Mouse (Mus musculus) C2C12 (cell line): Measurements from ENCODE around the gene Pfas. TPM values are rescaled to one million over a fixed set of nuclear protein-coding genes. Genes with fewer than 3 reads are reported as not detected.
"Not testable (repeated sequence)": the region's sequence is repeated elsewhere in the genome, so short reads cannot be mapped to it uniquely, and the experiment has no call there.

Experiments
- H3K27me3 ChIP-seq: one replicate; pipeline ENCODE4 v1.6.1; 2011; ENCODE audit not compliant: control insufficient read depth, insufficient read depth, insufficient read length
- H3K36me3 ChIP-seq: one replicate; pipeline ENCODE4 v1.6.1; 2011; ENCODE audit not compliant: control insufficient read depth, insufficient read depth
- H3K4me3 ChIP-seq: one replicate; pipeline ENCODE4 v1.5.1; 2011; ENCODE audit warnings: mild to moderate bottlenecking, control low read depth; ENCODE audit not compliant: poor library complexity, insufficient read depth, severe bottlenecking
- H3K79me2 ChIP-seq: one replicate; pipeline ENCODE4 v1.6.1; 2011; ENCODE audit not compliant: control insufficient read depth, insufficient read depth
- H3K79me3 ChIP-seq: one replicate; pipeline ENCODE4 v1.6.1; 2011; ENCODE audit warnings: low read depth, control low read depth
- H3ac ChIP-seq: one replicate; pipeline ENCODE3; 2011; ENCODE audit warnings: low read depth; ENCODE audit not compliant: control insufficient read depth, insufficient read length
- CEBPB ChIP-seq: IDR thresholded peaks from one replicate; pipeline ENCODE4 v1.6.1; 2011; ENCODE audit warnings: low read depth, mild to moderate bottlenecking, control low read depth, moderate library complexity
- CTCF ChIP-seq: IDR thresholded peaks from one replicate; pipeline ENCODE4 v1.5.1; 2011; ENCODE audit not compliant: control insufficient read depth, insufficient read depth, insufficient read length
- FOSL1 ChIP-seq: IDR thresholded peaks from one replicate; pipeline ENCODE4 v1.8.0; 2011; ENCODE audit warnings: mild to moderate bottlenecking, low read length; ENCODE audit not compliant: poor library complexity, insufficient read depth, severe bottlenecking
- MAX ChIP-seq: IDR thresholded peaks from one replicate; pipeline ENCODE4 v1.6.1; 2011; ENCODE audit warnings: mild to moderate bottlenecking, control low read depth
- MYOD1 ChIP-seq: IDR thresholded peaks from one replicate; pipeline ENCODE4 v1.6.1; 2011; ENCODE audit warnings: low read depth; ENCODE audit not compliant: control insufficient read depth, insufficient read length
- MYOG ChIP-seq: IDR thresholded peaks from one replicate; pipeline ENCODE4 v1.6.1; 2011; ENCODE audit not compliant: control insufficient read depth, insufficient read length; ENCODE audit errors: extremely low read depth
- USF1 ChIP-seq: IDR thresholded peaks from one replicate; pipeline ENCODE4 v1.6.1; 2011; ENCODE audit warnings: low read depth, mild to moderate bottlenecking, control low read depth, moderate library complexity
- polyA plus RNA-seq: library from polyadenylated mRNA; unstranded; fragments of >200 nt; fragmentation: generic; extraction: Trizol; gene quantifications from one replicate; pipeline ENCODE4 v1.2.1, GENCODE M21; 2012; ENCODE audit warnings: missing spikeins

Pfas gene
- polyA plus RNA-seq, 1 experiment: 22.2 TPM

GRCm38 (mm10) chr11:69010400-69011323, 2.4 kb upstream of the Pfas start:
- peaks cover 28% of the 10 kb centered on the region for H3K79me2 ChIP-seq
- no peak overlapping the region for H3K4me3 ChIP-seq
- peaks cover 8% of the 10 kb centered on the region for H3K36me3 ChIP-seq
- no peaks in the 10 kb centered on the region for H3K27me3 ChIP-seq
- H3K79me3 ChIP-seq: peaks cover 25% of the 10 kb centered on the region
- TF ChIP-seq MYOG (no peak), MAX (no peak), FOSL1 (no peak), CEBPB (no peak), MYOD1 (no peak), USF1 (no peak), CTCF (no peak)
- no peak overlapping the region for H3ac ChIP-seq

GRCm38 (mm10) chr11:69009508-69009907, 1.2 kb upstream of the Pfas start:
- no peak for TF ChIP-seq CTCF
- Histone ChIP-seq H3K79me3 (peaks cover 37% of the 10 kb centered on the region), H3ac (no peak overlapping the region)

GRCm38 (mm10) chr11:69006575-69006974, 1.7 kb downstream of the Pfas start:
- H3K27me3 ChIP-seq, H3ac ChIP-seq, H3K4me3 ChIP-seq: not testable (repeated sequence)
- Histone ChIP-seq H3K36me3 (peaks cover 46% of the 10 kb centered on the region), H3K79me3 (peaks cover 37% of the 10 kb centered on the region), H3K79me2 (peaks cover 58% of the 10 kb centered on the region)

More at GRCm38 (mm10) chr11:69009508-69009907, 1.2 kb upstream of the Pfas start:
- peaks cover 39% of the 10 kb centered on the region for H3K79me2 ChIP-seq
- no peaks in the 10 kb centered on the region for H3K27me3 ChIP-seq
- no peak overlapping the region for H3K4me3 ChIP-seq
- H3K36me3 ChIP-seq: peaks cover 18% of the 10 kb centered on the region

GRCm38 (mm10) chr11:69005193-69005592, 3.1 kb downstream of the Pfas start:
- Histone ChIP-seq H3K27me3 (no peaks in the 10 kb centered on the region), H3K4me3 (no peak overlapping the region), H3K36me3 (peaks cover 60% of the 10 kb centered on the region), H3K79me2 (peaks cover 58% of the 10 kb centered on the region), H3ac (no peak overlapping the region), H3K79me3 (peaks cover 37% of the 10 kb centered on the region)
- TF ChIP-seq CTCF (no peak), CEBPB (no peak), FOSL1 (no peak), MAX (no peak), USF1 (no peak), MYOD1 (no peak), MYOG (no peak)

GRCm38 (mm10) chr11:69003592-69003991, 4.7 kb downstream of the Pfas start:
- TF ChIP-seq MAX: no peak
- no peak for TF ChIP-seq USF1
- no peak overlapping the region for H3K4me3 ChIP-seq
- peaks cover 58% of the 10 kb centered on the region for H3K79me2 ChIP-seq
- H3K36me3 ChIP-seq: peaks cover 76% of the 10 kb centered on the region
- H3ac ChIP-seq: no peak overlapping the region
- no peaks in the 10 kb centered on the region for H3K27me3 ChIP-seq
- H3K79me3 ChIP-seq: peaks cover 37% of the 10 kb centered on the region

GRCm38 (mm10) chr11:69002782-69003181, 5.5 kb downstream of the Pfas start:
- H3K27me3 ChIP-seq, H3K4me3 ChIP-seq, H3ac ChIP-seq: not testable (repeated sequence)
- Histone ChIP-seq H3K36me3 (peaks cover 84% of the 10 kb centered on the region), H3K79me3 (peaks cover 33% of the 10 kb centered on the region), H3K79me2 (peaks cover 52% of the 10 kb centered on the region)

- Histone ChIP-seq H3K36me3 (peaks cover 96% of the 10 kb centered on the region), H3K27me3 (no peaks in the 10 kb centered on the region), H3ac (no peak overlapping the region), H3K79me2 (no peaks in the 10 kb centered on the region), H3K4me3 (no peak overlapping the region), H3K79me3 (no peaks in the 10 kb centered on the region)
- TF ChIP-seq MAX: no peak
Observed at GRCm38 (mm10) chr11:68997080-68997479, 11.2 kb downstream of the Pfas start.
